Mouse (Mus musculus) neural tube, embryonic 10.5 days (tissue): ENCODE data around the gene Serpinb11.

ENCODE experiments used
- DNase-seq: peaks from one replicate; pipeline ENCODE4 v3.0.0-alpha.2; 2017; ENCODE audit warnings: low spot score; ENCODE audit errors: extremely low spot score

Serpinb11 gene

DNA sequence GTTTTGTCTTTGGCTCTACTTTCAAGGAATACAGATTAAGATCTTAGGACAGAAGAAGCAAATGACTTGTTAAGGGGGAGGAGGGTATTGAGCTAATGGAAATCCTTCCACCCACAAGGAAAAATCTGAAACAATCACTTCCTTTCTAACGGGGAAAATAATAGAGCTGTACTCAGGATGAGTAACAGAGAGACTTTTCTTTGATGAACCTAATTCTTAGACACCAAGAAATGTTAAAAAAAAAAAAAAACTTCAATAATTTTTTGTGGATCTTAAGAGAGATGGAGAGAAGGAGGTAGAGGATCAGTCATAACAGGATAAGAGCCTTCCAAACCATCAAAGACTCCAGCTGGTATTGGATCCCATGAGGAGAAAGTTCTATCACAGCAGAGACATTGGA lies at the start of gene Serpinb11:
TSS of gene Serpinb11 (plus strand) at position 301 of the 400 bp plus-strand sequence.
- no peak for DNase-seq

DNA sequence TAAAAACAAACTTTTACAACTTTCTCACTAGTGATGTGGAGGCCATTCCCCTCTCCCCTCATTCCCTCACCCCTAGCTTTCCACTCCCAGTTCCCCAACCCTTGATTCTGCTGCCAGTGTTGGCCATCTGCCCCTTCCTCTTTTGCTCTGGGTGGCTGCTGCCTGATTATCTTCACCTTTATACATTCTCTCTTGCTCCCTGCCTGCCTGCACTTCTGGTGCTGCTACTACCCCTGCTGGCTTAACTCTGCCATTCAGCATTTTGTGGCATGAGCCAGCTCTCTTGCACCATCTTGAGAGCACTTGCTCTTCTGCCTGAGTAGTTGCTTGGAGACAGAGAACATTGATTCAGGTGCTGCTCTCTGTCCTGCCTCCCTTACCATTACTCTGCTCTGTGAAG lies 15.0 kb upstream of the Serpinb11 start:
- DNase-seq, result no peak

DNA sequence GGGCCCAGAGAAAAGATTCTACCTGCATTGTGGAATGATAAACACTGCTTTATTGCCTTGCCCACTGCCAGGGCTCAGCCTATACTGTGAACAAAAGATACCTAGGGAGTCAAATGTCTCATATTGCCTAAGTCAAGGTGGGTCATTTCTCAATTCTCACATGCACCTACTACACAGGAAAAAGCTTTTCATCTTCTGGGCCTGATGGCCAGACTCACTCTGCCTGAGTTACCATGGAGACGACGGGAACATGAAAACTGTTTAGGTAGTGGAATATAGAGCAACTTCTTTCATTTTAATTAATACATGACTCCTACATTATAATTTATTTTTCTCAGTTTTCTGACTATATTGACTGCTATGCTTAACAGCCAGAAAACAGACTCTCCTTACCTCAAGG lies 14.2 kb upstream of the Serpinb11 start:
- DNase-seq, result no peak

DNA sequence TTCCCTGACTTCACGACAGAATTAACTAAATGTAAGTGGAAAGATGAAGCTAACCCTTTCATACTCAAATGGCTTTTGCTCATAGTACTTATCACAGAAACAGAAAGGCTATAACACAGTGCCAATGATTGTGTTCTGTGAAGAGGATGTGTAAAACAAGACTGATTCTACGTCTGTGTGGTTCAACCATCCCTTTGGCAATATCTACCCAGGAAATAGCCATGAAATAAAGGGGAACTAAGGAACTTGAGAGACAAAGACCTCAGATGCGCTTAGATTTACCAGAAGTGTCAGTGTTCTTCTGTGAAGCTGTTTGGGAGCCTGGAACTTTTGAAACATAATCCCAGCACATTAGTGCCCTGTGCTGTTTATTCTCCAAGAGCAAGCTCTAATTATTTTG lies 10.6 kb upstream of the Serpinb11 start:
- no peak for DNase-seq

GRCm38 (mm10) chr1:107351115-107351514 lies 9.9 kb upstream of the Serpinb11 start:
- DNase-seq, result no peak

DNA sequence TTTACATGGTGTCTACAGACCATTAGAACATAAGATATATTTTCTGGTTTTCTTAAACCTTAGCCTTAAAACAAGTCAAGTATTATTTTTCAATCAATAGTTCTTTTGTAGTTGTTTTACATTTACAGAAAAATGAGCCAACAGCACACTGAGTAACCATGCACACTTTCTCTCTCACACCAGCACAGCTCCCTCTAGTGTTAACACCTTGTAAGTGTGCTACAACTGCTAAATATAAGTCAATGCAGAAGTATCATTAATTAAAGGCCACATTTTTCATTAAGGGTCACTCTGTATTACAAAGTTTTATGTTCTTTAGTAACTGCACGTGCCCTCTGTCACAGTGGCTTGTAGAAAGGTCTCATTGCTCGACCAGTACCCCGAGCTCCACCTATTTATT lies 8.0 kb upstream of the Serpinb11 start:
- no peak for DNase-seq

DNA sequence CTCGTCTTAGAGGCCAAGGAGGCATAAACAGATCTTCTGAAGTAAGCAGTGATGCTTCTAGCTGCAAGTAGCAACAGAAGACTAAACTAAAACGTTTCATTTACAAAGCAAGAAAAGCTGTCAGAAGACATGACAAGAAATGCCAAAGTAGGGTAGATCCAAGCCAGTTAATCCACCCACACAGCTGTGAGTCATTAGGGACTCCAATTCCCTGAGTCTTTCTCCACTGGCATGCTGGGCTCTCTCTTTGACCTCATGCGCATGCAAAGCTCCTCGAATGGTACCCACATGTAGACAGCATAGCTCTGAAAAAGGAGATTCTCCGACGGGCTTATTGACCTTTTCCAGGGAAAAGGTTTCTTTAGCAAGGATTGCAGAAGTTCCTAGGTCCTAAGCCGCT lies 5.0 kb downstream of the Serpinb11 start:
- DNase-seq, result no peak

DNA sequence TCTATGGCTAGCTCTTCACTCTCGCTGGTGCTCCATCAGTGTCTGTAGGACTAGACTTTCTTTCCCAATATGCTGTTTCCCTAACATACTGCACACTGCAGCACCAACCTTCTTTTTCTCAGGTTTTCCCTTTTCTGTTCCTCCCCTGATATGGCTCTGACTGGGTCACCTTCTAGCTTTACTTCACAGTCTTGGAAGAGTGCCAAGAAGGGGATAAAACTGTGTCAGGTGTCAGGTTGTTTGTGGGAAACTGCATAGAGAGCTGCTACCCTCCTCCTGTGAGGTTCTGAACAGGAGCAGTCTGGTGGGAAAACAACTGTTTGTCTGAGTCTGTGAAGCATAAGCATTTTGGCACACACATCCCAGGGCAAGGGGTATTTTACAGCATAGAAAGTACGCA lies 7.9 kb downstream of the Serpinb11 start:
- DNase-seq, result no peak

DNA sequence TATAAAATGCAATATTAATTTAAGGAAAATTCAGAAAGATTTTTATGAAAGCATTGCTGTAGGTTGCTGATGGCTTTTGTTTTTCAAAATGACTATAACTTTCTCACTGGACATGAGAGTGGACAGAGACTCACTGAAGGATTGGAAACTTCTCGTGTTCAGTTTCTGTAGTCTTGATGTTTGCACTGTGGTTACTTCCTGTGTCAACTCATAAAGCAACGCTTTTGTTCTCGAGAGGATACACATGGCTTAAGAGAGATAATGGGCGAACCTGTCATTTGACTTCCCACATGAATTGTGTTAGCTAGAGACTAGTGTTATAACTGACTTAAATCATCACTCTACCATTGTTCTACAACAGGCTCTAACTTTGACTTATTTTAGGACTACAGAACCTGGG lies 16.0 kb downstream of the Serpinb11 start:
- DNase-seq, result no peak

GRCm38 (mm10) chr1:107378368-107378767 lies 17.4 kb downstream of the Serpinb11 start:
- DNase-seq, result no peak

DNA sequence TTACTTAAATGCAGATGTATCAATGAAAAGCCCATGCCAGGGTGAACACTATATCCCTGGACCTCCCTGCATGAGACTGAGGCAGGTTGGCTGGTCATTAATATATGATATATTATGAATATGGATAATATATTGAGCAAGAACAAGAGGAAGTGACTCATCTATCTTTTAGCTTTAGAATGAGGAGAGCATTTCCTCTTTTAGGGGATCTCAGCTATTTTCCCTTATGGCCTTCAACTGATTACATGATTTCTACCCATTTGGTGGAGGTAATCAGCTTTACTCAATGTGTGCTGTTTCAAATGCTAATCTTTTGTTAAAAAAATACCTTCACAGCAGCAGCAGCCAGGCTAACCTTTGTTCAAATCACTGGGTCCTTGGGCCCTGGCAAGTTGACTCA lies 20.5 kb downstream of the Serpinb11 start:
- DNase-seq, result no peak

DNA sequence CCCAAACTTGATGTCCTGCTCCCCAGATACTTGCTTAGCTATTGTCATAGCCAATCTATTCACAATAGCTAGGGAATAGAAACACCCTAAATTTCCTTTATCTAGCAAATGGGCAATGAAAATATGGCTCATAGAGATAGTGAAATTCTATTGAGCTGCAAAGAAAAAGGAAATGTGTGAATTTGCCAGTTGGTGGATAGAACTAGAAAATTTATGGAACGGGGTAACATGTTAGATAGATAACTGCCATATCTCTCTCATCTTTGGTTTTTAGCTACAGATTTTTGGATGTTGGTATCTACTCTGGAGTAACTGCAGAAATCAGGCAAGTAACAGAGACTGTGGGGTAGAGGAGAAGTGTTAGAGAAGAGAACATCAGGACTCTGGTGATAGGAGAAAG lies 21.4 kb downstream of the Serpinb11 start:
- no peak for DNase-seq

GRCm38 (mm10) chr1:107384532-107384931 lies 23.5 kb downstream of the Serpinb11 start:
- DNase-seq, result no peak

- DNase-seq, result no peak
Observed at GRCm38 (mm10) chr1:107389753-107390152, 28.8 kb downstream of the Serpinb11 start.

- DNase-seq, result no peak
Observed at GRCm38 (mm10) chr1:107397481-107397880, 36.5 kb downstream of the Serpinb11 start.

DNA sequence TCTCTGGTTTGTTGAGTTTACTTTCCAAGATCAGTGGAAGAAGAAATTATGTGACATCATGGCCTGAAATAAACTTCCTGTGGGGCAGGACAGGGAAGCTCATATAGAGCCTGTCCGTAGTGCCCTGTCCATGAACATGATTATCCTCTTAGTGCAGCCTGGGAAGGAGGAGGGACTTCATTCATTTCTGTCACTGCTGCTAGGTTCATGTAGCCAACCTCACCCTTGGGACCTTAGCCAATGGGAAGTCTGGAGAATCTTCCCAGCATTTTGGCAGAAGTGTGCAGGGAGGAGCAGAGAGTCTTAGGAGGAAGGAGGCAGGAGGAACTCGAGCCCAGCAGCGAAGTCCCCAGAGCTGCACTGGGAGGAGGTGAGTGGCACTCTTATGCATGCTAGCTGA lies 38.4 kb downstream of the Serpinb11 start, which contains the start of gene Serpinb7:
TSS of gene Serpinb7 (plus strand) at position 301 of the 400 bp plus-strand sequence.
- no peak for DNase-seq

GRCm38 (mm10) chr1:107402082-107402481 lies 41.1 kb downstream of the Serpinb11 start:
- no peak for DNase-seq

DNA sequence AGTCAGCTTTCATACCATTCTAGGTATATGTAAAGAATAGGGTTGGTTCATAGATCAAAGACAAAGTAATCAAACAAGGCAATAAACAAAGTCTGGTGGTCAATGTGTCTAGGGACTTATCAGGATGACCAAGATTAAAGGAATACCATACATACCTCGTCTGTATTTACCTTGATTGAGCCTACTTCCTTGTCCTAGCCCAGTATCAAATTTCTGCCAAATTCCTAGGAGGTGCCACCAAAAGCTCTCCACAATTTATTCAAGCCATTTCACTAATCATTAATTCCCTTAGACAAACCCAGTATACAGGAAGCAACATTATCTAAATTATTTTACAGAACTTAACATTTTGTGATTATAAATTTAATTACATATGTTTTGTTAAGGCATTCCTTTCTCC lies 53.7 kb downstream of the Serpinb11 start:
- DNase-seq, result no peak

DNA sequence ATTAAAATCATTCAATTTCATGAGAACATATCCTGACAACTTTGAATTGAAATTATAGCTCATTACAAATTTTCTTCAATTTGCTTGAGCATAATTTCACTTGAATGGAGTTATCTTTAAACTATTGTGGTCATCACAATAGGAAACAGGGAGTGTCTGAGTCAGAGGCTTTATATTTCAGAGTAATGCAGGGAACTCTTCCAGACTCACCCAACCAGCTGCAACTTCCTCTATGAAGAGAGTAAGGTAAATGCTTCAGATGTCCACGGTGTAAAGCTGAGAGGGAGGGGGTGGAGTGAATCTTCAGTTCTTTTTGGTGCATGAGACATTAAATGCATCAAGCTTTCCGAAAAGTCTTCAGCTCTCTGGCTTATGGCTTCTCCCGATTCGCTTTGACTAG lies 61.5 kb downstream of the Serpinb11 start:
- DNase-seq, result no peak
